Mouse (Mus musculus): ENCODE measurements around the gene Lss.

Gene Lss

GRCm38 (mm10) chr10:76561972-76562371, 30.6 kb downstream of the Lss start, which contains the start of gene Spatc1l:
Gene Spatc1l (plus strand): TSS chr10:76562272.
- no peak for DNase-seq (ENCODE audit: low read depth, low spot score)

DNA sequence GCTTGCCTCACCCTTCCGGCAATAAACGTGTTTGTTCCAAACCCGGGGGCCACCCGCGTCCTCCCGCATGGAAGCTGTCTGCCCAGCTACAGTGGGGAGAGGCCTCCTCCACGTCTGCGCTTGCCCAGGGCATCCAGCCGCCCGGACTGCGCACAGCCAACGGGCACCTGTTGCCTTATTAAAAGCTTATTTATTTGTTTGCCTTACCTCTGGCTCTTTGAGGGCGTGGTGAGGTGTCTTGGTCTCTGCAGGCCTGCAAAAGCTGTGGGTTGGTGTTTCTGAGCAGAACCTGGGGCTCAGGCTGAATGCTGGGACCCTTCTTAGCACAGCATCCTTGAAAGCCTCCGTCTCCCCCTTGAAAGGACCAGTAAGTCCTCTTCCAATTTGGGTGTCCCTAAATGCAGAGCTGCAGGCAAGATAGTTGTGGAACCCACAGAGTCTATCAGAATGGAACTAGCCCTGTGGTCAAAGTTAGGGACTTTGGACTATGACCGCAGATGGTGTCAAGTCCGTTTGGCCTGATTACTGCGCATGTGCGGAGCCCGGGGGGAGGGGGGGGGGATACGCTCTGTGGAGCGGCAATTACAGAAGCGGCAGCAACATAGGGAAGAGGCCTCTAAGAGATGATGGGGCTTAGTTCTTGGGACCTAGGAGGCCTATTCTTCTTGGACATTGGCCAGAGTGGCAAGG, 38.8 kb downstream of the Lss start:
- no peak for DNase-seq (ENCODE audit: low read depth, low spot score)

GRCm38 (mm10) chr10:76571070-76571469, 39.7 kb downstream of the Lss start:
- no peak for DNase-seq (ENCODE audit: low read depth, low spot score)

- no peak for DNase-seq (ENCODE audit: low read depth, low spot score)
These were observed 40.8 kb downstream of the Lss start for GRCm38 (mm10) chr10:76572151-76572550.

DNA sequence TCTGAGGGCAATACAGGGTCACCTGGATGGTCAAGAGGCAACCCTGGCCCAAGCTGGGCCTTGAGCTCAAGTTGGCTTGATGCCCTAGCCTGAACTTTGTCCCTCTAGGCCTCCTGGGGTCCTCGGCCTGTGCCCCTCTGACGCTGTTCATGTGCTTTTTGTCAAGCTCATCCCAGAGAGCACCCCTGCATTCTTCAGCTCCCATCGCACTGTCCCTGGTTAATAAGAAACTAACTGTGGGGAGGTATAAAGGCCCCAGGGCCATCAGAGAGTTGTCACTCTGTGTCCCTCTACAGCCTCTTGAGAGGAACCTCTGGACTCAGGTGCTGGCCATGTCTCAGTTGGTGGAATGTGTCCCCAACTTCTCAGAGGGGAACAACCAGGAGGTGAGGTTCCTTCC, 44.0 kb downstream of the Lss start, which contains the start of gene Ftcd:
Gene Ftcd, plus strand, starts transcription at position 275 of the 400 bp plus-strand sequence.
- no peak for DNase-seq (ENCODE audit: low read depth, low spot score)

DNA sequence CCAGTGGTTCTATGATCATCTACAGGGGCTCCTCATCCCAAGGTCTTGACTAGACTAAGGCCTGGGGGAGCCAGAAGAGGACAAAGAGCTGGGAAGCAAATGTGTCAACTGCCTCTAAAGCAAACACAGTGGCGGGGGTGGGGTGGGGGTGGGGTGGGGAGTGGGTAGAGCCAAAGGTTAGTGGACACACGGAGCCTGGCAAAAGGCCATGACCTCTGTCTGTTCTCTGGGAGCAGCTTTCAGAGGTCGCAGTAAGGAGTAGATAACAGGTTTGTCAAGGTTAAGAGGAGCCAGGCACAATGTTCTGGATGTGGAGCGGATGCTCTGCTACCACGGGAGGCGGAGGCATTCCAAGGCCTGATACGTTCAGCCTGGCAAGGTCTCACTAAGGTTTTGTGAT, 45.5 kb downstream of the Lss start:
- no peak for DNase-seq (ENCODE audit: low read depth, low spot score)

DNA sequence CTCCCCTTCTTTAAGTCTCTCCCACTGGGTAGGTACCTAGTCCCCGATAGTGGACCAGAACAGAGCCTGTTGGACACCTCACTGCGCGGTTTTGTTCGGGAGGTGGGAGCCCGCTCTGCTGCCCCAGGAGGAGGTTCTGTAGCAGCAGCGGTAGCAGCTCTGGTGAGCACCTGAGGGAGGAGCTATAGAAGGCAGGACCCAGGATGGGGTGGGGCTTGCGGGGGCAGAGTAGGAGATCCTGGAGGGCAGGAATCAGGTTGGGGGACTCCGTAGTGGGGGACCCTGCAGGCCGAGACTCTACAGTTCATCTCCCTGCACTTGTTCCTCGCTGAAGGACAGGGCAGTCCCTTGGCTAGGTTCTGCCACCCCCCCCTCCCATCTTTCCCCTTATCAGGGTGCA, 52.8 kb downstream of the Lss start:
- DNase-seq (ENCODE audit: low read depth, low spot score) = no peak

DNA sequence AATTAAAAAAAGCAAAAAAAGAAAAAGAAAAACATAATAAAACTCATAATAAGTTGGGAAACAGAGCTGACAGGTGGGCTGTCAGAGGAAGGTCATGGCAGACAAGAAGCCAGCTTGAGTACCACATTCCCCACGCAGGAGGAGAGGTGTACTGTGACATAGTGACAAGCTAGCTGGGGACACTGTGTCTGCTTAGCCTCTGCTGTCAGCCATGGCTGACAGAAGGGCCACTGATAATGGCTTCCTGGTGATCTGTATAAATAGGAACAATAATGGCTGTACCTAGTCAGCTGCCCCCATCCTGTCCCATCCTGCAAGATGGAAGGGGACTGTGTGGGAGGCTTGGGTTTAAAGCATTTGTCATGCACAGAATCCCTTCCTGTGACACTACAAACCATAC, 54.8 kb downstream of the Lss start:
- DNase-seq (ENCODE audit: low read depth, low spot score) = peak; percentile 5

DNA sequence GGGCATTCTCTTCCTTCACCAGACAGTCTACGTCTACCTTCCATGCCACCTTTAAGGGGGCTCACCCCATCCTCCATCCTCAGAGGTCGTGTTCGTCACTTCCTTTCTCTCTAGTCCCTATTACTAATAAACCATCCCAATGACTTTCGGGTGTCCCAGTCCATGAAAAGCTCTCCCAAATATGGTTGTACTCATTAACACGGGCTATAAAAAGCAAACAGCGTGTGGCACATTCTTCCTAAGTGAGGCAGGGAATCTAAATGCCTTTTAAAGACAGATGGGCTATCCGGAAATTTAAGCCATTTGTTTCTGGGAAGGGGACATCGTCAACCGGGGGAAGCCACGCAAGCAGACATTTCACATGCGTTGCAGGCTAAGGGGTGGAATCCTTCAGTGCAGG, 58.8 kb downstream of the Lss start:
- no peak for DNase-seq (ENCODE audit: low read depth, low spot score)

DNA sequence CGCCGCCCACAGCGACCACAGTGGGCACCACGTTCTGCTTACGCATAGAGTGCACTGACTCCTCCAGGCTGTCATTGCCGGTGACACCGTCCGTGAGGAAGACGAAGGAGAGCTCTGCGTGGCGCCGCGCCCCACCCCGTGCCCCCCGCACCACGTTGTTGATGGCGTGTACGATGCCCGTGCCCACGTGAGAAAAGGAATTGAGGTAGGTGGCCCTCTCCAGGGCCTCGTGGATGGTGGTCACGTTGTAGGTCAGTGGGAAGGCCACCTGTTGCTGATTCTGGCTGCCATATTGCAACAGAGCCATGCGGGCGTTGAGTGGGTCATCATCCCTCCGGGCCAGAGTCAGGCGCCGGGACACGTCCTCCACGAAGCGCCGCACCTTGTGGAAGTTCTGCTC, 65.0 kb downstream of the Lss start:
- DNase-seq (ENCODE audit: low read depth, low spot score) = no peak

DNA sequence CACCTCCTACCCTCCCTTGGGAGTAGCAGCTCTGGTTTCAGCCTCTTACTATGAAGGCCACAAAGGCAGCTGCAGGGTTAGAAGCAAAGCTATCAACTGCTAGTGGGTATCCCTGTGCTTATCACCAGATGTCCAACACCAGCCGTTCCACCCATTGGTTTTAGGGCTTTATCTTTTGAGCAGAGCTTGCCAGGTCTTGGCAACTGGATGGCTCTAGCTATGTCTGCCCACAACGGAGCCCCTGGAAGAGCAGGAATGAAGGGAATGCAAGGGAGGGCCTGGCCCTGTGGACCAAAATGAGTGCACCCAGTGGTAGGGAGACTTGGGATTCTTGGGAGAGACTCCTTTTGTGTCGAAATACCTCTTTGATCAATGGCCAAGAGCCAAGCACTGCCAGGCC, 71.3 kb downstream of the Lss start:
- no peak for DNase-seq (ENCODE audit: low read depth, low spot score)

Measured in mesoderm, embryonic 11.5 days (tissue).